Mouse (Mus musculus): Measurements from ENCODE around the gene Fan1.

The Fan1 gene

DNA sequence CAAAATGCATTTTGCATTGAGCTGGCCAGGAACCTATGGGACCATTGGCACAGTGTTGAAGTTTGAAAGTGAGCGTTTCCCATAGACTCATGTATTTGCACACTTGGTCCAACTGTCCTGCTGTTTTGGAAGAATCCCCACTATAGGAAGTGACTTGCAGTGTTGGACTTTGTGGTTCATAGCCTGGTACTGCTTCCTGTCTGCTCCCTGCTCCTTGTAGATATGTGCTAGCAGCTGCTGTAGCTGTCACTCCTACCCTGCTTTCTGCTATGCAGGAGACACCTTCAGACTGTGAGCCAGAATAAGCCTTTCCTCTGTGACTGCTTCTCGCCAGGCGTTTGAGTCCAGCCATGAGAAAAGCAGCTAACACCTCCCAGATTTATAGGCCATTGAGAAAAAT is 42.6 kb downstream of the Fan1 start:
- no peak for DNase-seq (ENCODE audit: low read depth, low spot score)

DNA sequence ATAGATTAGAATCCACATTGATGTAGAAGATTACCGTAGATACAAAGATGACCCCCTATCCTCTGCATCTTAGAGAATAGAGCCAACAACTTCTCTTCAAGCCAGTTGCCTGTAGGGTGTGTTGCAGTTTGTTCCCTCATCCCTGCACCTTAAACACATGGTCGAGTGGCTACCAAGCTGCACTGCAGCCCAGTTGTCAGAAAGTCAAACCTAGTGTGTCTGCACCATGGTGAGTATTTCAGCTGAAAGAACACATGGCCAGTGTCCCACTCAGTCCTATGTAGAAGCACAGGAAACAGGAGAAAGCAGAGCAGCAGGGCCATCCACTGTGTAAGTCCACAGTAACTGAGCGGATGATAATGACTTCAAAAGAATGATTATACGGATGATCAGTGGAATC is 46.4 kb downstream of the Fan1 start:
- DNase-seq (ENCODE audit: low read depth, low spot score) = peak; percentile 46

DNA sequence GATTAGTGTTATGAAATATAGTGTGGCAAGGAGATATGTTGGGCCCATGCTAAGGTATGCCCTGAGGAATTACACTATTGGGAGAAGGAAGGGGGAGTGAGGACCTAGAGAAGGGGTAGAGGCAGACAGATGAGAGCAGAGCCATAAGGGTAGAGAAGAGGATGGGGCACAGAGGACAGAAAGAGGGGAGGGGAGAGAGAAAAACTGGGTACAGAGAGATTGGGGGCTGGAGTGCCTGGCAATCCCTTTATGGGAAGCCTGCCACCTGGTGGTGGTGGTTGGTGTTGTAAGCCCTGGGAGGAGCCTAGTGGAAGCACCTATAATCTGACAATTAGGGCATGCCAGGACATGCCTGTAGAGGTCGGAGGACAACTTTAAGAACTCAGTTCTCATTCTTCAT is 47.0 kb downstream of the Fan1 start:
- DNase-seq (ENCODE audit: low read depth, low spot score) = peak; percentile 87

DNA sequence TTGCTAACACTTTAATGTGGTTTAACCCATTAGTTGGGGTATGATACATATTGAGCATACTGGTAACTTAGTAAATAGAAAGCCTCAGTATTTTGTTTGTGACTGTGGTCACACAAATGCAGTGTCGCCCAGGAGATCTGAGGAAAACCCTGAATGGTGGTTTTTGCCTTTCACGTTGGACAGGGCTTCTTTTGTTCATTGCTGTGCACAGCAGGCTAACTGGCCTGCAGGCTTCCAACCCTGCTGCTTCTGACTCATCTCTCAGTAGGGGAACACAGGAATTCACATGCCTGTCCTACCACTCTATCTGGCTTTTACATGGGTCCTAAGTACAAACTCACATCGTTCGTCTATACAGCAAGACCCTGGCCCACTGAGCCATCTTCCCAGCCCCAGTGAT is 52.2 kb downstream of the Fan1 start:
- DNase-seq (ENCODE audit: low read depth, low spot score) = peak; percentile 29

DNA sequence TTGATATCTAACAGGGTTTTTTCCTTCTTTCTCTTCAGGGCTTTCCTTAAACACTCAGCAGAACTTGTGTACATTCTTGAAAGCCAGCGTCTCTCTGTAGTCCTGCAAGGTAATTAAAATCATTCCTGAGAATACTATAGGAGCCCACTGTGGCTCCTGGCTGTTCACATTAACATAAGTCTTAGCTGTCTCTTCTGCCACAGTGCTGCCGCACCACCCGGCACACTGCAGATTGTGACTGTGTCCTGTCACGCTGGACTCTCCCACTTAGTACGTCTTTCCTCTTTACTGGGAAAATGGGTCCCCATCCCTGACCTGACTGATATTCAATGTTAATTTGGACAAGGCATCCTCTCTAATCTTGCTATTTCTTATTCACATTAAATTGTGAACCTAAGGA is 52.8 kb downstream of the Fan1 start:
- DNase-seq (ENCODE audit: low read depth, low spot score) = no peak

DNA sequence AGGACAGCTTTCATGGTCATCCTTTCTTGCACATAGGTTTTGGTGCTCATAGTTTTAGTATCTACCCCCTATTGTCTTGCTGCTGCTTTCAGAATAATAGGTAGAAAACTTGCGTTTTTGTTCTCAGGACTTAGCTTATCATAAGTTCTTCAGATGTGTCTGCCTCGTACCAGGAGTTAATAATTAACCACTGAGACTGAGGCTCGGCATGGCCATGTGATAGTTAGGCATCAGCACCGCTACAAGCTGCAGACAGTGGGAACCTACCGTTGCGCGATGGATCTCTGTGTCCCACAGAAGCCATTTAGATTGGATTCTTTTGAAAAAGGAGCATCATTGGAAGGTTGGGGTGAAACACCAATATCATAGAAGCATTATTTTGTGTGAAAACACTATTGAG is 61.1 kb downstream of the Fan1 start:
- DNase-seq (ENCODE audit: low read depth, low spot score) = no peak

DNA sequence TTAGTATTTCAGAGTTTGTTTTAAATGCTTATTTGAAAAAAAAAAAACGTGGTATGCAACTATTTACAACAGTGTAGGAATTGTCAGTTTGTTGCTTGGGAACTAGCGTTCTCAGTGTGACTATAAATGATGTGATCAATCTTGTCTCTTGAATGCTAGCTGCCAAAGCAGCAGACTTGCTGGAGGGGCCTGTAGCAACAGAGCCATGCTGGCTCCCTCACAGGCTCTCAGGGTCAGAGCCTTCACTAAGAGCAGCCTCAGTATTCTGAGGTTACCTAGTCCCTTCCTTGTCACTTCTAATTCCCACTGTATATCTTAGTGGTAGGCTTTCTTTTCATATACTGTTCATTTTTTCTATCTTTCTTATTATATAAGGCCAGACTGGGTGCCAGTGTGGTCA is 63.1 kb downstream of the Fan1 start:
- DNase-seq (ENCODE audit: low read depth, low spot score) = no peak

DNA sequence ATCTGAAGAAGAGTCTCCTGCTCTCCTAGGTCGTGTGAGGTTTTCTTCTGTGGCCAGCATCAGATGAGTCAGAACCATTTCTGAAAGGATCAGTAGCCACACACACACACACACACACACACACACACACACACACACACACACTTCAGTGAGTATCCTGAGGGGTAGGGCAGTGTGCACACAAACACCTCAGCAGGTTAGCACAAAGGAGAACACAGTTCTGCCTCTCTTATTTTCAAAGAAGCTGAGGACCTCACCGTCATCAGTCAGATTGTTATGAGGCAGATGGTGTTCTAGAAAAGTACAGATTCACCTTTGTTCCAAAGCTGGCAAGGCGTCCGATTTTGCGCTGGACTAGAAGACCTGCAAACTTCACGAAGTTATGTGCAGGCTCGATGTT is 63.7 kb downstream of the Fan1 start:
- no peak for DNase-seq (ENCODE audit: low read depth, low spot score)
